Mouse (Mus musculus) liver, adult 2 months (tissue): Measurements from ENCODE around the gene Ctnnbl1. TPM values are rescaled to one million over a fixed set of nuclear protein-coding genes. Genes with fewer than 3 reads are reported as not detected.

Experiments
- DNase-seq: peaks from one replicate; pipeline ENCODE4 v3.0.0-alpha.2; 2011; ENCODE audit warnings: low read depth, low spot score; ENCODE audit errors: extremely low read depth
- H3K27ac ChIP-seq: fragments of 200-500 bp; replicated peaks from 2 replicates; pipeline ENCODE4 v1.5.1; 2012; ENCODE audit warnings: low read depth, mild to moderate bottlenecking, control low read depth, inconsistent platforms, low read length; ENCODE audit not compliant: insufficient read depth
- H3K27me3 ChIP-seq: fragments of 200-500 bp; 2 replicates; pipeline ENCODE4 v1.6.1; 2012; ENCODE audit warnings: mild to moderate bottlenecking, moderate library complexity, low read length, inconsistent platforms; ENCODE audit not compliant: control insufficient read depth, insufficient read depth
- H3K36me3 ChIP-seq: fragments of 200-500 bp; 2 replicates; pipeline ENCODE4 v1.6.1; 2012; ENCODE audit warnings: low read length, inconsistent platforms; ENCODE audit not compliant: control insufficient read depth, insufficient read depth
- H3K4me1 ChIP-seq: fragments of 200-500 bp; 2 replicates; pipeline ENCODE4 v1.6.1; 2011; ENCODE audit warnings: low read length; ENCODE audit not compliant: control insufficient read depth, insufficient read depth
- H3K4me3 ChIP-seq: fragments of 200-500 bp; 2 replicates; pipeline ENCODE4 v1.5.1; 2011; ENCODE audit warnings: low read depth, mild to moderate bottlenecking, control low read depth, low read length, moderate library complexity; ENCODE audit not compliant: insufficient read depth
- H3K79me2 ChIP-seq: fragments of 200-500 bp; 2 replicates; pipeline ENCODE4 v1.6.1; 2012; ENCODE audit warnings: inconsistent platforms, mild to moderate bottlenecking, low read length, moderate library complexity; ENCODE audit not compliant: control insufficient read depth, insufficient read depth
- H3K9ac ChIP-seq: fragments of 200-500 bp; 2 replicates; pipeline ENCODE4 v1.6.1; 2012; ENCODE audit warnings: low read depth, mild to moderate bottlenecking, control low read depth, inconsistent platforms, low read length
- CTCF ChIP-seq: fragments of 200-500 bp; IDR thresholded peaks from 2 replicates; pipeline ENCODE4 v1.5.1; 2011; ENCODE audit warnings: low read depth, low read length, control low read depth
- POLR2A ChIP-seq: fragments of 200-500 bp; IDR thresholded peaks from 2 replicates; pipeline ENCODE4 v1.6.1; 2011; ENCODE audit warnings: low read length, control low read depth; ENCODE audit not compliant: insufficient read depth; ENCODE audit errors: extremely low read depth
- WGBS: fragments of 180-500 bp; shearing (Covaris S2); methylation state at CpG from one replicate; pipeline ENCODE4 v1.1.7; 2018; 5-methylcytosine and 5-hydroxymethylcytosine counted together
- polyA plus RNA-seq: library from polyadenylated mRNA; depleted of rRNA; stranded (reverse); fragments of >200 nt; gene quantifications from 2 replicates; pipeline ENCODE4 v1.2.3, GENCODE M21; 2012
- total RNA-seq: library from RNA; depleted of rRNA; stranded (reverse); fragments of >200 nt; gene quantifications from 2 replicates; pipeline ENCODE4 v1.2.3, GENCODE M21; 2014

The Ctnnbl1 gene
- total and polyA plus RNA-seq, 2 experiments = 10.1 to 14.4 TPM

DNA sequence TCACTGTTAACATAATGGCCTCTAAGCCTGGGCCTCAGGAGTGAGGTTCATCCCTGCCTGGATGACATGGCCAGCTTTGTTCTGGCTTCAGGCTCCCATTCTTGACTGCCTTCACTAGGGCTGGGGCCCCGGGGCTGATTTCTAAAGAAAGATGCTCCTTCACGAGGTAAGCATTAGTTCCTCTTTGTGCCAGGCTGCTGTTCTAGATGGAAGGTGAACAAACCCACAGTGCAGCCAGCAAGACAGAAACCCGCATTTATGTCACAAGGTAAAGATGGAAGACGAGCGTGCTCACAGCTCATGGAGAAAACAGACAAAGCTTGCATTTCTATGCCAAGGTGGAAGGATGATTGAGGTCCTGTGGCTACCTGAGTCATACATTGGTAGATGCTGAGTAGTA, 108.6 kb downstream of the Ctnnbl1 start:
- Histone ChIP-seq H3K4me3 (no peak overlapping the region), H3K27ac (no peak overlapping the region), H3K79me2 (no peaks in the 10 kb centered on the region), H3K36me3 (no peaks in the 10 kb centered on the region), H3K9ac (no peak overlapping the region), H3K27me3 (no peaks in the 10 kb centered on the region), H3K4me1 (no peaks in the 10 kb centered on the region)
- no peak for DNase-seq
- WGBS = 89% methylated on average over 5 of the region's 5 CpGs
- TF ChIP-seq CTCF (no peak), POLR2A (no peak)

DNA sequence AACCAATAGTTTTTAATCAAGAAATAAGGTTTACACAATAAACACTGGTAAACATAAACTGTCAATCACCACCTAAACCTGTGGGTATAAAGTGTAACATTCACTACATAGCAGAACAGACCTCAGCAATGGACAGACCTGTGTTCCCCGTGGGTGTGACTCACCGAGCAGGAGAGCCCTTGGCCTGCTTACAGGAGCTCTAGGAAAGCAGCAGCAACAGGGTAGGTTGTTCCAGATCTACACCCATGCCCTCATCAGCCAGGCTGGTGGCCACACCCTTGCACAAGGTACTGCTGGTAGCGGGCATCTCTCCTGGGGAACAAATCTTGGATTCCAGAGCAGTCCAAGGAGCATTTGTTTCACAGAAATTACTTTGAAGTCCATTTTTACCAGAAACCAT, 115.9 kb downstream of the Ctnnbl1 start:
- no peak for TF ChIP-seq CTCF
- no peak for TF ChIP-seq POLR2A
- DNase-seq = no peak
- WGBS = 91% methylated on average over 3 of the region's 3 CpGs
- Histone ChIP-seq H3K27ac (no peak overlapping the region), H3K27me3 (no peaks in the 10 kb centered on the region), H3K4me1 (no peaks in the 10 kb centered on the region), H3K9ac (no peak overlapping the region), H3K36me3 (no peaks in the 10 kb centered on the region), H3K4me3 (no peak overlapping the region), H3K79me2 (no peaks in the 10 kb centered on the region)

DNA sequence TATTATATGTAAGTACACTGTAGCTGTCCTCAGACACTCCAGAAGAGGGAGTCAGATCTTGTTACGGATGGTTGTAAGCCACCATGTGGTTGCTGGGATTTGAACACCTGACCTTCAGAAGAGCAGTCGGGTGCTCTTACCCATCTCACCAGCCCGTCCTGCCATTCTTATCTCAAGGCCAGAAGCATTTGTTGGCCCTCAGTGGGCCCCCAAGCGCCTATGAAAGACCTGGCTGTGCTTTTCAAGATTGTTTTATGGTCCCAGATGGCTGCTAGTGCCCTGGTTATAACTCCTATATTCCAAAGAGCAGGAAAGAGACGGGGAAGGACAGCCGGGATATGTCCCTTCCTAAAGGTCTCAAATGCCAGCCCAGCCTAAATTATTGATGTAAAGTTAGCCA, 118.6 kb downstream of the Ctnnbl1 start:
- 97% methylated on average over 6 of the region's 6 CpGs for WGBS
- no peak overlapping the region for H3K4me3 ChIP-seq
- TF ChIP-seq POLR2A = no peak
- no peak for TF ChIP-seq CTCF
- H3K27ac ChIP-seq = no peak overlapping the region
- no peak overlapping the region for H3K9ac ChIP-seq
- no peaks in the 10 kb centered on the region for H3K4me1 ChIP-seq
- no peaks in the 10 kb centered on the region for H3K36me3 ChIP-seq
- H3K27me3 ChIP-seq = no peaks in the 10 kb centered on the region
- H3K79me2 ChIP-seq = no peaks in the 10 kb centered on the region
- no peak for DNase-seq

DNA sequence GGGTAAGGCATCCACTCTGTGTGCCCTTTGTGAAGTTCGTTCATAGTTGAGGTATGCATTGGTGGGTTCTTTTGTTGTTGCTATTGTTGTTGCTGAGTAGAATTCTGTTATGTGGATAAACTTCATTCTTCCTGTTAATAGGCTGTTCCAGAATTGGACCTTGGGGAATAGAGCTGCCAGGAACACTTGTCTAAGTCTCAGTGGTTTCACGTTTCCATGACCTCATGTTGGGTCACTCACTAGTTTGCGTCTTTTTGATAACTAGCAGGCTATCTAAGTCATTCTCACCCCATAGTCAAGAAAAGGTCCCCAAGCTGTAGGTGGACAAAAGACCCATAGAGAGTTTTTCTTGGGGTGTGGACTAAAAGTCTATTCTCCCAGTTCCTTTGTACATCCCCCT, 120.3 kb downstream of the Ctnnbl1 start:
- Histone ChIP-seq H3K36me3 (no peaks in the 10 kb centered on the region), H3K79me2 (no peaks in the 10 kb centered on the region), H3K9ac (no peak overlapping the region), H3K27ac (no peak overlapping the region), H3K27me3 (no peaks in the 10 kb centered on the region), H3K4me1 (no peaks in the 10 kb centered on the region), H3K4me3 (no peak overlapping the region)
- WGBS = 91% methylated on average over 3 of the region's 3 CpGs
- TF ChIP-seq POLR2A (no peak), CTCF (no peak)
- DNase-seq = no peak

DNA sequence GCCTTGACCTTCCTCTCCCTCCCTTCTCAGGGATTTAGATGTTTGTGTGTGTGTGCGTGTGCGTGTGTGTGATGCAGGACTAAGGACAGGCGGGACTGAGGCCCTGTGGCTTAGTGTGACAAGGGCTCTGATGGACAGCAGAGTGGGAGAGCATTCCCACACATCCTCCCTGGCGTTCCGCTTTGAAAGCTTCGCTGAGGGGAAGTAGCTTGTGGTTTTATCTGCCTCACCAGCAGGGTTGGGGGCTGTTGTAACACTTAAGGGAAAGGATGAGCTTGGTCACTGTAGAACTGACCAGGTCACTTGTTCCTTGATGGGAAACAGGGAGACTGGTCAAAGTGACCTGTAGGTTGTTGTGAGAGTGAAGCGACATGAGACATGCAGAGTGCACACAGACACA, 121.1 kb downstream of the Ctnnbl1 start:
- H3K27ac ChIP-seq = no peak overlapping the region
- H3K36me3 ChIP-seq = no peaks in the 10 kb centered on the region
- no peaks in the 10 kb centered on the region for H3K27me3 ChIP-seq
- 88% methylated on average over 7 of the region's 7 CpGs for WGBS
- no peaks in the 10 kb centered on the region for H3K4me1 ChIP-seq
- DNase-seq = no peak
- no peaks in the 10 kb centered on the region for H3K79me2 ChIP-seq
- no peak overlapping the region for H3K9ac ChIP-seq
- no peak overlapping the region for H3K4me3 ChIP-seq
- TF ChIP-seq CTCF (no peak), POLR2A (no peak)

DNA sequence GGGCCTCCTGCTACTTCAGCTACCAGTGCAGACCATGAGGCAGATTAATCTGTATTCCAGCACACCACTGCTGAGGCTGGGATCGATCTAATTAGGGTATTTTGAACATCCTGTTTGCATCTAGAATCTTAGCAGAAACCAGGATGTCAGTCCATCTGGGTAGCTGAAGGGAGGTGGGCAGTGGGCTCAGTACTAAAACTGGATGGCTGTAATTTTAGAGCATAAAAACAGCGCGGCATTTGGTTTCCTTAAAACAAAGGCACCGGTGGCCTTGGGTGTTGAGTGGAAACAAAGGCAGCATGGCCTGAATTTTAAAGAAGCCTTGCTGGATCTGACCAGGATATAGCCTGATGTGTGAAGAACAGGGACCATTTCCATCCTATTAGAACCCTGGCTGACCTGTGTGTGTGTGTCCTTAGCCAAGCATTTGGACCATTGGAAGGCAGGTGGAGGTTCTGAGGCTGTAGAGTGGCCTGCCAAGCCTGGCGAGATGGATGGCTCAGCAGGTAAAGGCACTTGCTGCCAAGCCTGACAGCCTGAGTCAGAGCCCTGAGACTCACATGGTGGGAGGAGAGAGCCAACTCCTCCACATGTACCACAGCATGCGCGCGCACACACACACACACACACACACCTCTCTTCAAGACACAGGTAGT, 122.0 kb downstream of the Ctnnbl1 start:
- Histone ChIP-seq H3K9ac (no peak overlapping the region), H3K79me2 (no peaks in the 10 kb centered on the region), H3K4me1 (no peaks in the 10 kb centered on the region), H3K27ac (no peak overlapping the region), H3K4me3 (no peak overlapping the region), H3K36me3 (no peaks in the 10 kb centered on the region), H3K27me3 (no peaks in the 10 kb centered on the region)
- 90% methylated on average over 8 of the region's 8 CpGs for WGBS
- DNase-seq = no peak
- TF ChIP-seq CTCF (no peak), POLR2A (no peak)
